Mouse (Mus musculus) liver, postnatal 0 days (tissue): ENCODE results near the gene Paf1.

Source experiments
- CTCF ChIP-seq: sonication (generic); IDR thresholded peaks from 2 replicates; pipeline ENCODE4 v1.5.1; 2016; ENCODE audit warnings: antibody characterized with exemption, low read depth
- EP300 ChIP-seq: IDR thresholded peaks from 2 replicates; pipeline ENCODE4 v1.6.1; 2016; ENCODE audit warnings: antibody characterized with exemption, low read depth, mild to moderate bottlenecking

DNA sequence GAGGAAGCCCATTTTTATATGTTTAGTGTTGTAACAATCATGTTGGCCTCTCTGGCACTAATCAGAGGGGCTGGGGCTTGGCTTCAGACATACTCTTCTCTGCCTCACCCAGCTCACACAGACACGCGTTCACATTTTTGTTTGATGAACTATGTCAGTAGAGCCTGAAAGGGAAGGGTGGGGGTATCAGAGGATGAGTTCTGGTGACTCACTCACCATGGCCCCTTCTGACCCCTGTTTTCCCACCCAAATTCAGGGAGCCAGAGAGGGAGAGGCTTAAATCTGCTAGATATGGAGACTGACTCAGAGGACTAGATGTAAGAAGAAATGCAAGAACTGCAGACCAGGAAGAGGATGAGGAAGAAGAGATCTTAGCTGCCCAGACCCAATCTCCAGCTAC is 26.7 kb downstream of the Paf1 start:
- TF ChIP-seq EP300 = no peak
- TF ChIP-seq CTCF = no peak
